Mouse (Mus musculus) liver, embryonic 14.5 days (tissue): Measurements from ENCODE around the gene Helt. TPM values are rescaled to one million over a fixed set of nuclear protein-coding genes. Genes with fewer than 3 reads are reported as not detected.

Source experiments
- ATAC-seq: fragments of 200-750 bp; cut with Nextera tagmentation; 2 replicates; pipeline ENCODE4 v1.8.0; 2017; ENCODE audit warnings: moderate number of reproducible peaks, mild to moderate bottlenecking, moderate library complexity; ENCODE audit not compliant: insufficient read depth
- DNase-seq, 3 experiments: peaks; one replicate each; pipeline ENCODE4 v3.0.0-alpha.2; 2012 to 2013; ENCODE audit warnings: low read depth in 3 of 3, low spot score in 3 of 3
- H3K27ac ChIP-seq: fragments of 300-500 bp; sonication (generic); 2 replicates; pipeline ENCODE4 v1.5.1; 2014; ENCODE audit warnings: moderate library complexity, mild to moderate bottlenecking, control low read depth, inconsistent platforms
- H3K27me3 ChIP-seq: fragments of 300-500 bp; sonication (generic); 2 replicates; pipeline ENCODE4 v1.6.1; 2014; ENCODE audit warnings: mild to moderate bottlenecking, low read length, moderate library complexity; ENCODE audit not compliant: control insufficient read depth, insufficient read depth
- H3K36me3 ChIP-seq: fragments of 300-500 bp; sonication (generic); replicated peaks from 2 replicates; pipeline ENCODE4 v1.6.1; 2014; ENCODE audit warnings: low read depth; ENCODE audit not compliant: control insufficient read depth, insufficient read depth
- H3K4me1 ChIP-seq, 2 experiments: fragments of 200-500 bp in 1 of 2; fragments of 300-500 bp in 1 of 2; sonication (generic) in 1 of 2; replicated peaks; 2 replicates each; pipeline ENCODE4 v1.6.1; 2012 to 2014; ENCODE audit warnings: antibody characterized with exemption in 1 of 2, inconsistent platforms in 1 of 2, low read length in 1 of 2; ENCODE audit not compliant: control insufficient read depth in 2 of 2, insufficient read depth in 2 of 2
- H3K4me2 ChIP-seq: fragments of 300-500 bp; sonication (generic); 2 replicates; pipeline ENCODE4 v1.6.1; 2014; ENCODE audit warnings: low read depth, mild to moderate bottlenecking, control low read depth, moderate library complexity
- H3K4me3 ChIP-seq, 2 experiments: fragments of 200-500 bp in 1 of 2; fragments of 300-500 bp in 1 of 2; sonication (generic) in 1 of 2; 2 replicates each; pipeline ENCODE4 v1.5.1; 2012 to 2014; ENCODE audit warnings: low read depth in 2 of 2, low read length in 2 of 2, mild to moderate bottlenecking in 2 of 2, control low read depth in 1 of 2, inconsistent platforms in 1 of 2, moderate library complexity in 1 of 2; ENCODE audit not compliant: insufficient read depth in 1 of 2
- H3K9ac ChIP-seq: fragments of 300-500 bp; sonication (generic); replicated peaks from 2 replicates; pipeline ENCODE4 v1.6.1; 2014; ENCODE audit warnings: mild to moderate bottlenecking, control low read depth, moderate library complexity
- H3K9me3 ChIP-seq: fragments of 300-500 bp; sonication (generic); 2 replicates; pipeline ENCODE4 v1.6.1; 2016; ENCODE audit warnings: low read length, mixed read lengths; ENCODE audit not compliant: control insufficient read depth
- CTCF ChIP-seq: IDR thresholded peaks from 2 replicates; pipeline ENCODE4 v1.5.1; 2016; ENCODE audit warnings: antibody characterized with exemption, low read depth, control low read depth
- EP300 ChIP-seq: IDR thresholded peaks from 2 replicates; pipeline ENCODE4 v1.6.1; 2016; ENCODE audit warnings: antibody characterized with exemption, low read depth
- WGBS: fragments of 180-500 bp; shearing (Covaris S2); extraction: QIAGEN DNeasy Blood & Tissue Kit; methylation state at CpG from one replicate; pipeline ENCODE4 v1.1.7; 2014; ENCODE audit not compliant: insufficient replicate concordance; 5-methylcytosine and 5-hydroxymethylcytosine counted together
- polyA plus RNA-seq, 2 experiments: library from polyadenylated mRNA; depleted of rRNA in 1 of 2; stranded (reverse) in 1 of 2; unstranded in 1 of 2; fragments of >200 nt; fragmentation: Nextera tagmentation in 1 of 2; extraction: Ambion mirVana in 1 of 2; gene quantifications; 2 replicates each; pipeline versions ENCODE4 v1.2.1 to v1.2.3; 2012 to 2014

Helt gene
- polyA plus RNA-seq, 2 experiments, result not detected

- H3K4me1 ChIP-seq, result no peaks in the 10 kb centered on the region
- no peaks in the 10 kb centered on the region for H3K36me3 ChIP-seq
- ATAC-seq (no peak), DNase-seq (no peak)
- H3K9ac ChIP-seq, result no peak overlapping the region
- H3K4me3 ChIP-seq, result no peak overlapping the region
- no peak for TF ChIP-seq CTCF
- no peak for TF ChIP-seq EP300
- no peaks in the 10 kb centered on the region for H3K27me3 ChIP-seq
- no peak overlapping the region for H3K4me2 ChIP-seq
- H3K27ac ChIP-seq, result no peak overlapping the region
- no peaks in the 10 kb centered on the region for H3K9me3 ChIP-seq
- WGBS, result 72% methylated on average over 7 of the region's 7 CpGs
These were observed 22.7 kb upstream of the Helt start for GRCm38 (mm10) chr8:46317161-46317560.

DNA sequence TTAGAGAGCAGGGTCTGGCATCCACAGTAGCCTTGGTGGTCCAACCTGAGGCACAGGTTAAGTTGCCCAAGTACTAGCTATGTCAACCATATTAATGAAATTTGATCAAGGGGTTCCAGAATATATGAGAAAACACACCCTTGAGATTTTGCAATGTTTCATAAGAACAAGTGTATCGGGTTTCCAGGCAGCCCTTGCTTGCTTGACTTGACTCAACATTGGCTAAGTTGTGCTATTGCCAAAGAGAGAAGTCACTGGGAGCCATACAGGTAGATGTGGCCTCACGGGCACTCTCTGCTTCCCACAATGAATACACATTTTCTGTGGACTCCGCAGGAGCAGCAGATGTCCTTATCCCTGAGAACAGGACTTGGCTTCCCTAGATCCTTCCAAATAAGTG, 19.3 kb upstream of the Helt start:
- WGBS, result 57% methylated on average over 3 of the region's 3 CpGs
- Histone ChIP-seq H3K4me2 (no peak overlapping the region), H3K27ac (no peak overlapping the region), H3K9ac (no peak overlapping the region), H3K4me3 (no peak overlapping the region), H3K36me3 (no peaks in the 10 kb centered on the region), H3K4me1 (0 out of 4 replicates have a peak, but pooled peaks cover 0 to 4% of the 10 kb centered on the region in 2 experiments), H3K9me3 (no peaks in the 10 kb centered on the region), H3K27me3 (no peaks in the 10 kb centered on the region)
- ATAC-seq (no peak), DNase-seq (no peak)
- TF ChIP-seq EP300 (no peak), CTCF (no peak)

DNA sequence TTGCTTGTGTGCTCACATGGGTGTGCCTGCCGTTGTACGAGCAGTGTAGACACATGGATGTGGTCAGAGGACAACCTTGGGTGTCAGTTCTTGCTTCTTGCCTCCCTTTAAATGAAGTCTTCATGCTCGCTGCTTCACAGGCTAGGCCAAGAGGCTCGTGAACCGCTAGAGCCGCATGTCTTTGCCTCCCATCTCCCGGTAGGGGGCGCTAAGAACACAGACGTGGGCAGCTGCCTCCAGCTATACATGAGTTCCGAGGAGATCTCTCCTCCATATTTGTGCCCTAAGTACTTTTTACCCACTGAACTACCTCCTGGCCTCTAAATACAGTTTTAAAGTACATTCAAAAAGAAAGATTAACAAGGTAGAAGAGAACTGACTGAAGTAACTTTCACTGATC, 16.7 kb upstream of the Helt start:
- H3K27me3 ChIP-seq, result no peaks in the 10 kb centered on the region
- H3K36me3 ChIP-seq, result no peaks in the 10 kb centered on the region
- peak; percentile 78 for ATAC-seq
- no peak overlapping the region for H3K9ac ChIP-seq
- peaks cover 2 to 4% of the 10 kb centered on the region in 2 experiments; a peak in 1 of 4 replicates for H3K4me1 ChIP-seq
- H3K27ac ChIP-seq, result no peak overlapping the region
- no peak overlapping the region for H3K4me3 ChIP-seq
- peak; percentile 59 to 72 (median 72) for DNase-seq
- H3K9me3 ChIP-seq, result no peaks in the 10 kb centered on the region
- TF ChIP-seq EP300 (no peak), CTCF (peak; percentile 97)
- H3K4me2 ChIP-seq, result no peak overlapping the region
- WGBS, result 9% methylated on average over 10 of the region's 10 CpGs

DNA sequence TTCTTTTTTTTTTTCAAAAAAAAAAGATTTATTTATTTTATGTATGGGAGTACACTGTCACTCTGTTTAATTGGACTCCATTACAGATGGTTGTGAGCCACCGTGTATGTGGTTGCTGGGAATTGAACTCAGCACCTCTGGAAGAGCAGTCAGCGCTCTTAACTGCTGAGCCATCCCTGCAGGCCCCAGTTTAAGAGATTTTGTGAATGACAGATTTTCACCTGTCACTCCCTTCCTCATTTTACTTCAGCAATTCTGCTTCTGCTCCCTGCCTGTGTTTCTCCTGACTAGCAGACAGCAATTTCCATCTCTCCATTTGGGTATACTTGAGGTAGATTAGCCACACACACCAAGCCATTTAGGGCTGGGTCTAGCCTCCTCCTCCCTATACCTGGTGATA, 13.7 kb upstream of the Helt start:
- Histone ChIP-seq H3K4me3 (no peak overlapping the region), H3K36me3 (no peaks in the 10 kb centered on the region), H3K27me3 (no peaks in the 10 kb centered on the region), H3K4me2 (no peak overlapping the region), H3K9me3 (no peaks in the 10 kb centered on the region), H3K27ac (no peak overlapping the region), H3K9ac (no peak overlapping the region), H3K4me1 (peaks cover 2 to 4% of the 10 kb centered on the region in 2 experiments; a peak in 1 of 4 replicates)
- no peak for ATAC-seq
- no peak for DNase-seq
- WGBS, result 57% methylated on average over 2 of the region's 2 CpGs
- TF ChIP-seq CTCF (no peak), EP300 (no peak)

DNA sequence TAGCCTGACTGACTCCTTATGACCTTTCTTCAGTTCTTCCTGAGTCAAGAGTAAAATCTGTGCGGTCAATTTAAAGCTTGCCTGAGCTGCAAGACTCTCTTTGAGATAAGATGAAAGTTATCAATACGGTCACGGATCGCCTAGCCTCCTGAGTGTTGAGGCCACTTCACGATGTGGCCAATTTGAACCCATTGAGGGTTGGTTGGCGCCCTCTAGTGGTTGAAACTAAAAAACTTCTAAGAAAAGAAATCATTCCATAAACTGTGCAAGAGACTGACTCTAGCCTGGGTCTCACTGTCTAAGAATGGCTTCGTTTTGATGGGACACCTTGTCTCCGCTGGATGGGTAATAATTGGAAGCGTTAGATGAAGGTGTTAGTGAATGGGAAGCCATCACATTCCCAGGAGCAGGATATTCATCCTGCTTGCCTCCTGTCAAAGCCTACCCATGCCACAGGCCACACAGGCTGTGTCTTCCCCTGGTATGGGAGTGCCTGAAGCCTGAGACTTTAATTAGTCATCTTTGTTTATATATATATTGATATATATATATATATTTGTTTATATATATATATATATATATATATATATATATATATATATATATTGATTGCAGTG, 11.4 kb upstream of the Helt start:
- Histone ChIP-seq H3K36me3 (no peaks in the 10 kb centered on the region), H3K27ac (no peak overlapping the region), H3K9me3 (no peaks in the 10 kb centered on the region), H3K4me3 (no peak overlapping the region), H3K4me1 (peaks cover 0 to 2% of the 10 kb centered on the region in 2 experiments; a peak in 1 of 4 replicates), H3K4me2 (no peak overlapping the region), H3K27me3 (no peaks in the 10 kb centered on the region), H3K9ac (no peak overlapping the region)
- TF ChIP-seq CTCF, result peak; percentile 83
- no peak for TF ChIP-seq EP300
- WGBS, result under 1% methylated on average over 9 of the region's 9 CpGs
- peak; percentile 40 to 51 (median 46) for DNase-seq
- no peak for ATAC-seq
